9 mouse cellular contexts compared by ENCODE assay signal in the genomic region with DNA sequence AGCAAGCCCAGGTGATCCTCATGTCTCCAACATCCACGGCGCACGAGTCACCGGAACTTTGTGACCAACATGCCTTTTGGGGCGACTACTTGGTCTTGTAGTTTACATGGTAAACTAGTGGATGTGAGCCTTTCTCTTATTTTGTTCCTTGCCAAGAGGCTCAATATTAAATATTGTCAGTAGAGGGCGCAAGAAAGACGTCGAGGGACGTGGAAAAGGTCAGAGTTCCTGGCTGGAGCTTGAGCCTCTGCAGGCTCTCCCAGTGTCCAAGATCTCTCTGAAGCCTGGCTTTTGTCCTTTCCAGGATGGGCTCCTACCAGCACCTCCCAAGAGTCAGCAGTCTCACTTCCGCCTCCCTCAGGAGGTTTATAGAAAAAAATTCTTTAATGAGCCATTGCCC.
DNase-seq lines count a peak whose midpoint lies in the region; TF ChIP-seq lines count a peak whose summit lies in the region.
"Had no signal": no experiment of that assay in that cellular context is flagged by ENCODE, and none has a peak within 500 bp of the region (broad histone marks: within the 10 kb centered on the region; RNA-seq: fewer than 3 reads in every experiment).

No protein-coding gene starts in this region.

- DNase-seq in adrenal gland, adult 2 months: peak; percentile 25
- no peak for DNase-seq in adrenal gland, postnatal 4 days (ENCODE audit: low spot score in 2 of 2)
- peak in 1 of 2 experiments; percentile 15 for DNase-seq in layer of hippocampus, adult 2 months (ENCODE audit: low spot score in 2 of 2)
- no peak for DNase-seq in layer of hippocampus, adult 9-11 months
- peak; percentile 67 for DNase-seq in ZHBTc4 (ENCODE audit: low read depth, low spot score)
- peak; percentile 18 for DNase-seq in kidney, postnatal 14 days
- no peak for DNase-seq in right cerebral cortex, postnatal 14 days
- no peak for DNase-seq in cerebellum, adult 18-20 months

- H3K4me3 ChIP-seq in layer of hippocampus, adult 2 months: no peak overlapping the region
- H3K4me3 ChIP-seq: neural tube, embryonic 13.5 days had no signal

- peak; percentile 75 for TF ChIP-seq CTCF in layer of hippocampus, adult 2 months (conservative IDR thresholded peaks at IDR 0.05)

- H3K27ac ChIP-seq in layer of hippocampus, adult 2 months: no peak overlapping the region
- H3K27ac ChIP-seq: neural tube, embryonic 13.5 days had no signal

Comparison
In these comparisons a context has a peak if more than half of its experiments do, and no peak if none do; other contexts are left out.
1. DNase-seq: peak in adrenal gland, adult 2 months (single experiment), ZHBTc4 (single experiment) and kidney, postnatal 14 days (single experiment); none in adrenal gland, postnatal 4 days (0 of 2), layer of hippocampus, adult 9-11 months (single experiment), right cerebral cortex, postnatal 14 days (single experiment) and cerebellum, adult 18-20 months (0 of 2).